Mouse (Mus musculus): ENCODE results near the gene Abca8a. TPM values are rescaled to one million over a fixed set of nuclear protein-coding genes. Genes with fewer than 3 reads are reported as not detected.

Gene Abca8a
- polyA plus RNA-seq (2012; rRNA removed), result 3.9 and 4.1 TPM in 2 replicates

GRCm38 (mm10) chr11:110095858-110096257, at the start of gene Abca8a:
Abca8a (minus strand) TSS chr11:110095978.

GRCm38 (mm10) chr11:109995624-109996023, 100.2 kb downstream of the Abca8a start, which contains the start of gene Abca8b:
Abca8b (minus strand) TSS chr11:109995845.

Other genes starting within 250 kb of the Abca8a start
- 0.41 and 0.43 TPM in 2 replicates for gene Abca8b, start 100.1 kb downstream of the Abca8a start, polyA plus RNA-seq (2012; rRNA removed)
- 0.40 and 0.52 TPM in 2 replicates for gene Abca9, start 72.2 kb upstream of the Abca8a start, polyA plus RNA-seq (2012; rRNA removed)
- 0.02 and 0.07 TPM in 2 replicates for gene Abca6, start 155.8 kb upstream of the Abca8a start, polyA plus RNA-seq (2012; rRNA removed)
- gene Abca5, start 241.7 kb upstream of the Abca8a start, polyA plus RNA-seq (2012; rRNA removed), result 0.19 and 0.47 TPM in 2 replicates